Mouse (Mus musculus): ENCODE data around the gene Bphl. TPM values are rescaled to one million over a fixed set of nuclear protein-coding genes. Genes with fewer than 3 reads are reported as not detected.

Gene Bphl
- polyA plus RNA-seq, 2 experiments: 34.4 to 44.3 TPM

GRCm38 (mm10) chr13:34100733-34101132 lies 63.3 kb downstream of the Bphl start:
- no peaks in the 10 kb centered on the region for H3K27me3 ChIP-seq (ENCODE audit: control insufficient read depth, insufficient read depth, low read length)
- no peak for DNase-seq (ENCODE audit: low spot score)
- H3K36me3 ChIP-seq (ENCODE audit: control insufficient read depth, insufficient read depth, low read length): no peaks in the 10 kb centered on the region
- ATAC-seq (ENCODE audit: low FRiP score, low read depth): no peak
- H3K4me1 ChIP-seq (ENCODE audit: control insufficient read depth, insufficient read depth, low read length): no peaks in the 10 kb centered on the region
- no peak overlapping the region for H3K27ac ChIP-seq (replicated peaks; ENCODE audit: low read depth, low read length)
- peaks cover 3% of the 10 kb centered on the region; the same call in 1 of the 2 replicates for H3K9me3 ChIP-seq (ENCODE audit: control insufficient read depth, low read length)
- no peak overlapping the region for H3K9ac ChIP-seq (ENCODE audit: low read depth, low read length, severe bottlenecking)
- 81% methylated on average over 3 of the region's 3 CpGs for WGBS
- no peak overlapping the region for H3K4me2 ChIP-seq (replicated peaks; ENCODE audit: low read depth, low read length, severe bottlenecking)
- H3K4me3 ChIP-seq (replicated peaks; ENCODE audit: low read length): no peak overlapping the region
- no peak for TF ChIP-seq POLR2A (IDR thresholded peaks at IDR 0.05; ENCODE audit: borderline replicate concordance, extremely low read depth, insufficient read depth, insufficient read length)

DNA sequence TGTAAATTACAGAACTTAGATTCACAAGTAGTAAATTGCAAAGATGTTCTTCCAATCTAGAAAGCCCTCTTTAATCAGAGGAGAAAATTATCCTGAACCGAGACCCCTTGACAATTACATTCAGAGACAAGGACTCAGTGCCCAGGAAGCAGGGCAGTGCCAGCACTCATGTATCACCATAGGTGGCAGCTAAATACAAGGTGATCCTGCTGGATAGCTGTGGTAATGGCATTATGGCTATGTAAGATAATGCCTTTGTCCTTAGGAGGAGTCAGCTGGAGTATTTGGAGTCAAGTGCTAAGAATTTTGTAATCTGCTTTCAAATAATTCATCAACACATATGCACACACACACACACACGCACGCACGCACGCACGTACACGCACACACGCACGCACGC lies 63.9 kb downstream of the Bphl start:
- Histone ChIP-seq H3K27me3 (ENCODE audit: control insufficient read depth, insufficient read depth, low read length) (no peaks in the 10 kb centered on the region), H3K36me3 (ENCODE audit: control insufficient read depth, insufficient read depth, low read length) (no peaks in the 10 kb centered on the region), H3K4me1 (ENCODE audit: control insufficient read depth, insufficient read depth, low read length) (no peaks in the 10 kb centered on the region), H3K9ac (ENCODE audit: low read depth, low read length, severe bottlenecking) (no peak overlapping the region), H3K4me3 (replicated peaks; ENCODE audit: low read length) (no peak overlapping the region), H3K4me2 (replicated peaks; ENCODE audit: low read depth, low read length, severe bottlenecking) (no peak overlapping the region), H3K27ac (replicated peaks; ENCODE audit: low read depth, low read length) (no peak overlapping the region), H3K9me3 (ENCODE audit: control insufficient read depth, low read length) (peaks cover 3% of the 10 kb centered on the region; the same call in 1 of the 2 replicates)
- 97% methylated on average over 10 of the region's 10 CpGs for WGBS
- DNase-seq (ENCODE audit: low spot score) (no peak), ATAC-seq (ENCODE audit: low FRiP score, low read depth) (no peak)
- TF ChIP-seq POLR2A (IDR thresholded peaks at IDR 0.05; ENCODE audit: borderline replicate concordance, extremely low read depth, insufficient read depth, insufficient read length): no peak

DNA sequence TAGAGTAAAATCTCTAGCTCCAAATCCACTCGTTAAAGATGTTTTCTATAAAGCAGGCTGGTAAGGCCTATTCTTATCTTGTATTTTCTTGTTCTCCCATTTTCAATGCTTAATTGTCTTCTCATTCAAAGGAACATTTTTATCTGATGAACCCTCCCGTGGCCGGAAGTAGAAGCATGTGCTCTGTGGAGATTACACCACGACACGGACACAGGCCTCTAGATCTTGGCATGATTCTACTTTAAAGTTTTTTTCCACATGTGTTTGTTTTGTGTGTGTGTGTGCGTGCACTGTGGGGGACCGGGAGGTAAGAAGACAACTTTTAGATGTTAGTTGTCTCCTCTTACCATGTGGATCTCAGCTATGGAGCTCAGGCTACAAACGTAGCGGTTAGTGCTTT lies 64.5 kb downstream of the Bphl start:
- no peak for TF ChIP-seq POLR2A (IDR thresholded peaks at IDR 0.05; ENCODE audit: borderline replicate concordance, extremely low read depth, insufficient read depth, insufficient read length)
- no peaks in the 10 kb centered on the region for H3K27me3 ChIP-seq (ENCODE audit: control insufficient read depth, insufficient read depth, low read length)
- no peak for ATAC-seq (ENCODE audit: low FRiP score, low read depth)
- peaks cover 3% of the 10 kb centered on the region; the same call in 1 of the 2 replicates for H3K9me3 ChIP-seq (ENCODE audit: control insufficient read depth, low read length)
- H3K4me3 ChIP-seq (replicated peaks; ENCODE audit: low read length): no peak overlapping the region
- H3K4me1 ChIP-seq (ENCODE audit: control insufficient read depth, insufficient read depth, low read length): no peaks in the 10 kb centered on the region
- WGBS: 87% methylated on average over 9 of the region's 9 CpGs
- no peak overlapping the region for H3K4me2 ChIP-seq (replicated peaks; ENCODE audit: low read depth, low read length, severe bottlenecking)
- DNase-seq (ENCODE audit: low spot score): no peak
- no peak overlapping the region for H3K9ac ChIP-seq (ENCODE audit: low read depth, low read length, severe bottlenecking)
- H3K36me3 ChIP-seq (ENCODE audit: control insufficient read depth, insufficient read depth, low read length): no peaks in the 10 kb centered on the region
- H3K27ac ChIP-seq (replicated peaks; ENCODE audit: low read depth, low read length): no peak overlapping the region

DNA sequence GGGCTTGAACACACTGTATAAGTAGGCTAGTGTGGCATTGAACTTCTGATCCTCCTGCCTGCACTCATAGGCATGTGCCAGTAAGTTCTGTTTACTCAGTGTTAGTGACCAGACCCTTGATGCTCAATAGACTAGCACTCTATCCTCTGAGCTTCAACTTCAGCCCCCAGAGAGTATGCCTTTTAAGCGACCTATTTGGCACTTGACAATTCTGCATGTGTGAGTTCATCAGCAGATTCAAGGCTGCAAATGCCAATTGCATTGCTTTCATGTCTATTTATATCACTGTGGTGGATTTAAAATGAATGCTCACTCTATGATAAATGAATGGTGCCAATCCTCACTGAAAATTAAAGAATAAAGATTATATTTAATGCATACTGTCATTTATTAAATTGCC lies 68.0 kb downstream of the Bphl start:
- no peak for ATAC-seq (ENCODE audit: low FRiP score, low read depth)

DNA sequence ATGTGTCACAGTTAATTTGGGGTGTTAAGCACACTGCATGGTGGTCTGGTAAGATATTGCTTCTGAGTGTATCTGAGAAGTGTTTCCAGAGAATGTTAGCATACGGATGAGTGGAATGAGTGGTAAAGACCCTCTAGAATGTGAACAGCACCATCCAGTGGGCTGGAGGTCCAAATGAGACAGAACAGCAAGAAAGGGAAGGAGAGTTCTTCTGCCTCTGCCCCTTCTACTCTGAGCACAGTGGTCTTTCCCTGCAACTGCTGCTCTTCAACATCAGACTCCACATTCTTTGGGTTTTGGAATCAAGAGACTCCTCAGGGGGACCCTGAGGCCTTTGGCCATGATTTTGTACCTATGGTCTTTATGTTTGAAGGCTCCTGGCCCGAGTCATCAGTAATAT lies 68.9 kb downstream of the Bphl start:
- TF ChIP-seq POLR2A (IDR thresholded peaks at IDR 0.05; ENCODE audit: borderline replicate concordance, extremely low read depth, insufficient read depth, insufficient read length): no peak
- Histone ChIP-seq H3K36me3 (ENCODE audit: control insufficient read depth, insufficient read depth, low read length) (no peaks in the 10 kb centered on the region), H3K9ac (ENCODE audit: low read depth, low read length, severe bottlenecking) (no peak overlapping the region), H3K27me3 (ENCODE audit: control insufficient read depth, insufficient read depth, low read length) (no peaks in the 10 kb centered on the region), H3K9me3 (ENCODE audit: control insufficient read depth, low read length) (no peaks in the 10 kb centered on the region), H3K4me2 (replicated peaks; ENCODE audit: low read depth, low read length, severe bottlenecking) (no peak overlapping the region), H3K4me3 (replicated peaks; ENCODE audit: low read length) (no peak overlapping the region), H3K4me1 (ENCODE audit: control insufficient read depth, insufficient read depth, low read length) (no peaks in the 10 kb centered on the region), H3K27ac (replicated peaks; ENCODE audit: low read depth, low read length) (no peak overlapping the region)
- 84% methylated on average over 2 of the region's 2 CpGs for WGBS
- DNase-seq (ENCODE audit: low spot score): no peak
- ATAC-seq (ENCODE audit: low FRiP score, low read depth): no peak

More for the DNA sequence above, 68.0 kb downstream of the Bphl start:
- 61% methylated on average over 1 of the region's 1 CpGs for WGBS
- Histone ChIP-seq H3K4me1 (ENCODE audit: control insufficient read depth, insufficient read depth, low read length) (no peaks in the 10 kb centered on the region), H3K9me3 (ENCODE audit: control insufficient read depth, low read length) (no peaks in the 10 kb centered on the region), H3K4me3 (replicated peaks; ENCODE audit: low read length) (no peak overlapping the region), H3K9ac (ENCODE audit: low read depth, low read length, severe bottlenecking) (no peak overlapping the region), H3K4me2 (replicated peaks; ENCODE audit: low read depth, low read length, severe bottlenecking) (no peak overlapping the region), H3K27me3 (ENCODE audit: control insufficient read depth, insufficient read depth, low read length) (no peaks in the 10 kb centered on the region), H3K36me3 (ENCODE audit: control insufficient read depth, insufficient read depth, low read length) (no peaks in the 10 kb centered on the region), H3K27ac (replicated peaks; ENCODE audit: low read depth, low read length) (no peak overlapping the region)
- no peak for DNase-seq (ENCODE audit: low spot score)
- no peak for TF ChIP-seq POLR2A (IDR thresholded peaks at IDR 0.05; ENCODE audit: borderline replicate concordance, extremely low read depth, insufficient read depth, insufficient read length)

DNA sequence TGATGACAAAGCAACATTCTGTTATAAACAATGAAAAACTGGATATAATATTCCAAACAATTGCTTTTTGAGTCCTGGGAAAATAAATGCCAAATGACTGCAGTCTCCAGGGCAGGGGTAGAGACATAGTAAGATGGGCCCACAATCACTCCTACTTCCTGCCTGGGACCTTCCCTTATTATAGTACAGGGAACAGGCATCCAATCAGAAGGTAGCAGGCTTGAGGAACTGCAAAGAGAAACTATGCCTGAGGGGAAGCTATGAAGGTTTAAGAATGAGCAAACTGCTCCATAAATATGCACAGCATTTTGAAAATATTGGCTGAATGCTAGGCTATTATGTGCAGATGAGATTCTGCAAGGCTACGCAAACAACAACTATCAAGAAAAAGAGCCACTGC lies 69.6 kb downstream of the Bphl start:
- whole genome bisulfite sequencing: 96% methylated on average over 1 of the region's 1 CpGs
- TF ChIP-seq POLR2A (IDR thresholded peaks at IDR 0.05; ENCODE audit: borderline replicate concordance, extremely low read depth, insufficient read depth, insufficient read length): no peak
- Histone ChIP-seq H3K27me3 (ENCODE audit: control insufficient read depth, insufficient read depth, low read length) (no peaks in the 10 kb centered on the region), H3K4me2 (replicated peaks; ENCODE audit: low read depth, low read length, severe bottlenecking) (no peak overlapping the region), H3K4me3 (replicated peaks; ENCODE audit: low read length) (no peak overlapping the region), H3K9ac (ENCODE audit: low read depth, low read length, severe bottlenecking) (no peak overlapping the region), H3K36me3 (ENCODE audit: control insufficient read depth, insufficient read depth, low read length) (no peaks in the 10 kb centered on the region), H3K4me1 (ENCODE audit: control insufficient read depth, insufficient read depth, low read length) (no peaks in the 10 kb centered on the region), H3K9me3 (ENCODE audit: control insufficient read depth, low read length) (no peaks in the 10 kb centered on the region), H3K27ac (replicated peaks; ENCODE audit: low read depth, low read length) (no peak overlapping the region)
- DNase-seq (ENCODE audit: low spot score) (no peak), ATAC-seq (ENCODE audit: low FRiP score, low read depth) (no peak)

Data from limb, embryonic 14.5 days (tissue).